Mouse (Mus musculus): ENCODE data around the gene Nrxn3. TPM values are rescaled to one million over a fixed set of nuclear protein-coding genes. Genes with fewer than 3 reads are reported as not detected.

The Nrxn3 gene
- polyA plus RNA-seq, 1 experiment: 0.08 TPM

DNA sequence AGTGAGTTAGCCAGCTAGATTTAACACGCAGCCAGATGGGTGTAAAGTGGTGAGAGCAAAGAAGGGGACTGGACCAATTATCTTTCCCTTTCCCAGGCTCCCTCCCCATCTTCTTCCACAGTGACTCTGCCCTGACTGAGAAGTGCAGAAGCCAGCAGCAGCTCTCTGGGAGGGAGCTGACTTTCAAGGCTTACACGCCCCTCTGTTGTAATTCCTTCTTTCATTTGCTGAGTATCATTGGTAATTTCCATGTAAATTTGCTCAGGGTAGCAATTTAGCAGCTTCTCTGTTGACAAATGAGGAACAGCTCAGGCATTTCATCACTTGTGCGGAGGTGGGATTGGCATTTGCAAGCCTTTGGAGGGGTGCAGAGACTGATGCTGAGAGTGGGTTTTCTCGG, 976.8 kb downstream of the Nrxn3 start:
- no peak for DNase-seq (ENCODE audit: low read depth)

- no peak for DNase-seq (ENCODE audit: low read depth)
Measured at GRCm38 (mm10) chr12:89700937-89701458, 978.3 kb downstream of the Nrxn3 start.

DNA sequence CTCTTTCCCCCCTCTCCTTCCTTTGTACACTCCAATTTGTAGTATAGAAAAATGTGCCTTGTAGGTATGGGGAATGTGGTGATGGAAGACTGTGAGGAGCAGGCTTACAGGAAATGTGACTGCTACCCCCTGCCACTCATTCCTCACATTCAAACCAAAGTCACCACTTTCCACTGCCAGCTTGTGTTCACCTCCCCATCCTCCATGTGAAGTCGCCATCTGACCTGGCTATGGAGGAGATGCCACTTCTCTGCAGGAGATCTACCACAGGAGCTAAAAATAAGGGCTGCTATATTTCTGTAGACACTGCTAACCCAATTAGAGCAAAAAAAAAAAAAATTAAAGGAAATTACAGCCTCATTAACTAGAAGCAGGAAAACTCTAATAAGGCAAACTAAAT, 980.3 kb downstream of the Nrxn3 start:
- DNase-seq (ENCODE audit: low read depth): no peak

DNA sequence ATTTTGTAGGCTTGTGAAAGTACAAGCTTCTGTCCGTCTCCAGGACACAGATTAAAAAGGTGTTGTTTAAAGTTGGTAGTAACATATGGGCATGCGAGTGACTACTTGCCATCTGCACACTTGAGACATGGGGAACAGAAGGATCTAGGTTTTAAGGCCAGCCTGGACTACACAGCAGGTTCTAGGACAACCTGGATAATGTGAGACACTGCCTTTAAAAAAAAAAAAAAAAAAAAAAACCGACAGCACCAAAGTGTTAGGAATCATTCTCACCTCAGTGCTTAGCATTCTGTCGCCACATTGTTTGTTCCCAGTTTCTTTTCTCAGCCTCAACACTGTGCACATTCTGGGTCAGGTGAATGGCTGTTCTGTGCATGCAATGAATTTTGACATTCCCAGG, 985.2 kb downstream of the Nrxn3 start:
- no peak for DNase-seq (ENCODE audit: low read depth)

- DNase-seq (ENCODE audit: low read depth): no peak
Measured at GRCm38 (mm10) chr12:89710459-89710858, 987.8 kb downstream of the Nrxn3 start.

DNA sequence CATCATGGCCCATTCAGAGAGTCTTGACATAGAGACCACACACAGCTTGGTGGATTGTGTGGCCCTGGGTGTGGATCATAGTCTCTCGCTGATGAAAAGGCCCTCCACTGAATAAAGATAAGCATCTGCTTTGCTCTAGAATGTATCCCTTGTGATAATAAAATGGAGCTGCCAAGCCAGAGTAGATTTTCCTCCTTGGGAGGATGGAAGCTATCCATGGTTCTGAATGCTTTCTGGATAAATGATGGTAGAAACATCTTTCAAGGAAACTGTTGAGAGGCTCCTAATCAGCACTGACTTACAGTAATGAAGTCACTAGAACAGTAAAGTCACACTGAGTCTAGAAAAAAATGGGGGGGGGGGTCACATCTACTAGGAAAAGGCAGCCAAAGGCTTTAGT, 989.1 kb downstream of the Nrxn3 start:
- no peak for DNase-seq (ENCODE audit: low read depth)

DNA sequence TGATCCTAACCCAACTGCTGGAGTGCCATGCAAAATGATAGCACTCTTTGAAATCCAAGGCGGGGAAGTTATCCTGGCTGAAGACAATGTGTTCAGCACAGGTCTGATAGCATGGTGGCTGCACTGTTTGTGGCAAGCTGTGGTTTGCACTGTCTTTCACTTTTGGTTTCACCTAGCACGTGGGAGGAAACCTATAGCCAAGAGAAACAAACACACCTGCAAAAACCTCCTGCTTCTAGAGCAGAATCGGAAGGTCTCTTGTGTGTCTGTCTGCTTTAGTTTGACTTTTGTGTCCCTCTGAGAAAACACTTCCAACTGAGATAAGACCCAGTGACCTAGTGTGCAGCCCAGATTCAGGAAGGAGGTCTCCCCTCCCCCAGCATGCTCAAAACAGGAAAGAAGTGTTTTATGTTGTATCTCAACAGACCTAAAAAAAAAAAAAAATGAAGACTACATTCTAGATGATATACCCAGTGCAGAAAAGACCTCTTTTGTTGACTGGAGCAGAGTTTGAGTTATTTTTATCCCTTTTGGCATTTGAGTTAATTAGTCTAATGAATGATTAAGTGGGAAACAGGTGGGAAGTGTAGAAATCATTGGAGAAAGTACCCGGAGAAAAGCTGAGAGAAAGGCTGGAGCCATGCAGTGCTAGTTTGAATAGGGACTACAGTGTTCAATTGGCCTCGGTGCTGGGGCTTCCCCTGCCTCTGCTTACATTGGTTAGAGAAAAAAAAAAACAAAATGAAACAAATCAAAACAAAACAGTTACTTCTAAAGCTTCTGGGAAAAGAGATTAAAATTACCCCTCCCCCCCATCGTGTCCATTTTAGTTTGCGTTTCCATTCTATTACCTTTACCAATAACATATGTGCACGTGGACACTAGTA, 996.8 kb downstream of the Nrxn3 start:
- no peak for DNase-seq (ENCODE audit: low read depth)

GRCm38 (mm10) chr12:89720945-89721344, 998.3 kb downstream of the Nrxn3 start:
- DNase-seq (ENCODE audit: low read depth): no peak

DNA sequence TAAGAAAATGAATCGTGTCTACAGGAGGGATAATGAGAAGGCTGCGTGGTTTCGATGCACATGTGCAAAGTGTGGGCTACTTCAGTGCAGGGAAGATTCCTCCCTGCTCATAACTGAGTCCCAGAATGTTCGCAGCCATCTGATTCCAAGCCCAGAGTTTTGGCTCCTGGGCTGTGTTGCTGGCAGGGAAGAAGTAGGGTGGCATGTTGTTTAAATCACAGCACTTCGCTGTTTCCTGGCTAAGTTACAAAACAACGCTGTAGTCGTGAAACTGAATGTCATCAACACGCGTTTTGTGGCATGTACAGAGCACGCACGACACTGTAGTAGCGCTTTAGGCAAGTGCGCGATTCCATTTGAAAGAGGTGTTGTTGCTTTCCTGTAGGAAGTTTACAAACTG, 999.8 kb downstream of the Nrxn3 start:
- no peak for DNase-seq (ENCODE audit: low read depth)

GRCm38 (mm10) chr12:89724048-89724447, 1001.4 kb downstream of the Nrxn3 start:
- DNase-seq (ENCODE audit: low read depth): no peak

DNA sequence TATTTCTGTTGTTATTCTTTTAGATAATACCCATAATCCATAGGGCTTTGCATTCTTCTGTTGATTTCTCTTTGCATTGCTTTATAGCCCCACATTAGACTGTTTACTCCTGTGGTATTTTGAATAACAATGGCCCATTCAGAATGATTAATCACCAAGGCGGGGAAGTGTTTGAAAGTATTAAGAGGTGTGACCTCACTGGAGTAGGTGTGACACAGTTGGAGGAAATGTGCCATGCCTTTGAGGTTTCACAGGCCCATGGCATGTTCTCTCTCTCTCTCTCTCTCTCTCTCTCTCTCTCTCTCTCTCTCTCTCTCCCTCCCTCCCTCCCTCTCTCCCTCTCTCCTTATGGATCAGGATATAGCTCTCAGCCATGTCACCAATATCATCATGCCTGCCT, 1019.6 kb downstream of the Nrxn3 start:
- no peak for DNase-seq (ENCODE audit: low read depth)

GRCm38 (mm10) chr12:89742796-89743195, 1020.1 kb downstream of the Nrxn3 start:
- DNase-seq (ENCODE audit: low read depth): no peak

DNA sequence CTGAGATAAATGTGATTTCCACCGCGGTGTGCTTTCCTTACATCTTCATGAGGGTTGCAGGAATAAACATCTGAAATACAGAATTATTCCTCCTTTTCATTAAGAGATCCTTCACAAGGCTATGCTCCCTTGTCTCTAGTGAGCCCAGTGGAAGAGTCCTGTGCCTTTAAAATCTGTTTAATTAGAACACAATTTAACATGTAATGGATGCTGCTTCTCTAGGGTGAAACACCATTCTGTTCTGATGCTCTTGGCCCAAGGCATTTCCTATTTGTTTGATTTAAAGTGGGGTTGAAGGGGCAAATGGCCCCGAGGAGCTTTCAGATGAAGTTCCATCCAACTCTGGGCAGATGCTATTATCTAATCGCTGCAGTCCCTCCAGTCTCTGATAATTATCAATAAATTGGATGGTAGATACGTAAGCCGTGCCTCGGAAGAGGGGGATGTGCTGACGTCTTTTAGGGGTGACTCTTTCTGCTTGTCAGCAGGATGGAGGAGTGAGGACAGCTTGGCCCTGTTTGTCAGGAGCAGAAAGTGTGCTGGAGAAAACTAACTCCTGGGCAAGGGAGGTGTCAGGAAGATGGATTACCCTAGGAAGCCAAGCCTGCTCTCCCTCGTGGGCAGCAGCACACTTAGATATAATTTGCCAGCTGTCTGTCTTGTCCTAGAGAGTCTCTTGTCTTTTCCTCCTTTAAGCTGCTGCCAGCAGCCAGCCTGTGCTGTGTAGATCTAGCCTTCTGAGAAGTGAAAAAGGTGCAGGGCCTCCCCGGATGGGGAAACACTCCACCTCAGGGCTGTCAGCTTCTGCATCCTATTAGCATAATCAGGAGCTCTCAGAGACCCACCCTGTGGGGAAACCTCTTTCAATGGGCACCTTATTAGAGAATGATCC, 1041.8 kb downstream of the Nrxn3 start:
- no peak for DNase-seq (ENCODE audit: low read depth)

DNA sequence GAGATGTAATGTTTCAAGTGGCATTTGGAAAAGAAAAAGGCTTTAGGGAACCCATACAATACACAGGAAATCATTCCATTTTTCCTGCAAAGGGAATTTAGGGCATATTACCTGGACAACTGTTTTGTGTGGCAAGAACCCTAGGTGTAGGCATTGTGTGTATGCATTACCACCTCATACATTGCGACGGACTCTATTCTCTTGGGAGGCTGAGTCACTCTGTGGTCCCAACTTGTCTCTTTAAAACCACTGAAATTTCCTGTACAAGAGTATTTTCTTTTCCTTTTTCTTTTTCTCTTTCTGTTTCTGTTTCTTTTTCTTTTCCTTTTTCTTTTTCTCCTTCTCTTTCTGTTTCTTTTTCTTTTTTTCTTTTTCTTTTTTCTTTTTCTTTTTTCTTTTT, 1042.5 kb downstream of the Nrxn3 start:
- DNase-seq (ENCODE audit: low read depth): no peak

- no peak for DNase-seq (ENCODE audit: low read depth)
Measured at GRCm38 (mm10) chr12:89788794-89789193, 1066.1 kb downstream of the Nrxn3 start.

- DNase-seq (ENCODE audit: low read depth): no peak
Measured at GRCm38 (mm10) chr12:89789981-89790380, 1067.3 kb downstream of the Nrxn3 start.

DNA sequence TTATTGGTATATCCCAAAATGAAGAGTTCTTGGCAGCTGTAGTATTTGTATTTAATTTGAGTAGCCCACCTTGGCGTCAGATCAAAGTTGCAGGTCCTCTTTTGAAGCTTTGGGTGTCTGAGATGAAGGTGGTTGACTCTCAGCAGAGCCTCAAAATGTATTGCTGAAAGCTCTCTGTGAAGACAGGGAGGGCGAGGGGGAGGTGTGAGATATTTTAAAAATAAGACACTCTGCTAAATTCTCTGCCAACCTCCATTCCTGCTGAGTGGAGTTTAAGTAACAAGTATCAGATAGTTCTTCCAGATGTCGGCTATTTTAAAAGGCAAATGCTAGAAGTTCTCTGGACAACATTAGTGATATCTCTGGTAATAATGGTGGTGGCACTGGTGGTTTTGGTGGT, 1069.2 kb downstream of the Nrxn3 start:
- DNase-seq (ENCODE audit: low read depth): no peak

DNA sequence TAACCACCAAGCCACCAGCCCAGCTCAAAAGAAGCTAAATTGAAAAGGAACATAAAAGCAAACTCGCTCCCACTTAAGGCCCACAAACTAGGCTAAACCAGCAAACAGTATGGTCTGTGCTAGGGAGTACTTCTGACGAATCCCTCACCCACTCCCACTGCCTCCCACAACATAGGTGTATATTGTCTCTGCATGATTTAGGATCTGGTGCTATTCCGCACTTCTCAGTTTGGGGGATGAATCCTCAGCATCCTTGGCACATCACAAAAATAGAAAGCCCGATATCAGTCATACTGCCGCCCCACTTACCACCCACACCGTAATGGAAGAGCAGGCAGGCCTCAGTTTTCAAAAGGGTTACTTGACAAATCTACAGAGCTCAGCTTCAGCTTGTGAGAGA, 1072.1 kb downstream of the Nrxn3 start:
- no peak for DNase-seq (ENCODE audit: low read depth)

DNA sequence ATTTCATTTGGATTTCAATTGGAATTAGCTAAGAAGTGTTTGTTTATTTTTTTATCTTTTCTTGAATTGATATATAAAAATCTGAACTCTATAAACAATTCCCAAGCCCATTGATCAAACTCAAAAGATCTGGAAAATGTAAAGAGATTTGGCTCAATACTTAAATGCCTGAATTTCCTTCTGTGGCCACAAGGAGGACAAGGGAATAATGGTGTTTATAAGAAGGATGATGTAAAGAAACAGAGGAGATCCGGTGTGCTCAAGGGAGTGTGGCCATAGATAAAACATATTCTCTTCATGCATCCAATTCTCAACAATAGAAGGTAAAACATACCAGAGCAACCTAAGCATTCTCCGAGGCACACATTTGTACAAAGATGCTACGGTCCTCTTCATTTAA, 1085.5 kb downstream of the Nrxn3 start:
- DNase-seq (ENCODE audit: low read depth): no peak

DNA sequence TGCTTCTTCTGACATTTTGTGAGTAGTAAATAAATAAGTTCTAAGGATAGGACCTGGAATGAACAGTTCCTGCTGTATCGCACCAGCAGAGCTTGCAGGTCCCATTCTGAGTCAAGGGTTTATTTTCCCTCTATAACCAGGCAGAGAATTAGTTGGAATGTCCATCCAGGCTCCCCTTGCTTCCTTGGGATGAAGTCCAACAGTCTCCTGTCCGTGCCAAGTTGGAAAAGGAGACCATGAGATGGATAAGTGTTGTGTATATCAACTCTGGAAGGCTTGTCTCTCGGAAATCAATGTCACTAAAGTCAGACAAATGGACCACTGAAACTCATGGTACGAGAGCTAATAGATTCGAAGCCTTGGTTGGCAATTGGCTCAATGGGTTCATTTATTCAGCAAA, 1087.5 kb downstream of the Nrxn3 start:
- no peak for DNase-seq (ENCODE audit: low read depth)

DNA sequence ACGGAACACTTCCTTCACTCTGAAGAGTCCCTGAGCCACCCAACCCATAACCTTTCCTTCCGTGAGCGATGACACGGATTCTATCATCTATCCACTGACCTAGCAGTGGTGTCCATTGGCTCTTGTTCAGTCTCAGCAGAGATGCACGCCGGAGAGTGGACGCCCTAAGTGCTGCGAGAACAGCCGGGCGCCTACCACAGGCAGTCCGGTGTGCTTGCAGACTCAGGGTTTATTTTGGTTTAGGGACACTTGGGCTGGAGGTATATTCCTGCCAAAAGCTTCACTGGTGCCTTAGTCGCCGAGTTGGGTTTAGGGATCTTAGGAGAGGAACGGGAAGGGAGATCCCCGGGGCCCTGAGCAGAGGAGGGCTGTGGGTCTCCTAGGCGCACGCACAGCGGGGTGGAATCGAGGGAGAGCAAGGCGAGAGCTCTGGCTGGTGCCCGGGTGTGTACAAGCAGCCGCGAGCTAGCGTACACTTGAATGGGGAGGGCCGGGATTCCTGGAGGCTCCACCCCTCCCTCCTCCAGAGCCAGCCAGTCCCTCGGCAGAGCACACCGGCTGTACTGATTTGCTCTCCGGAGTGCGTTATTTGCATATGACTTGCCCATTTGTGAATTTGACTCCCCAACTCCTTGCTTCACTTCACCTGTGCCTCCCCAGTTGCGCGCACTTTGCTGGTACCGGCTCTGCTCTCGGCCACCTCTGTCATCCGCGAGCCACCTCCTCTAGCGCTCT, 1089.3 kb downstream of the Nrxn3 start:
- peak; percentile 40 for DNase-seq (ENCODE audit: low read depth)
